In genomic region chr2:166709883-166710282, GRCm38 (mm10) we compare ENCODE assay signal across 29 mouse cellular contexts. TPM values are rescaled to one million over a fixed set of nuclear protein-coding genes. Genes with fewer than 3 reads are reported as not detected.
DNase-seq lines count a peak whose midpoint lies in the region; ATAC-seq lines count a peak whose summit lies in the region.
"Had no signal": no experiment of that assay in that cellular context is flagged by ENCODE, and none has a peak within 500 bp of the region (broad histone marks: within the 10 kb centered on the region; RNA-seq: fewer than 3 reads in every experiment).

No protein-coding gene starts in this region.

- peak; percentile 86 for DNase-seq in heart, adult 11 months
- DNase-seq in MEL-GATA-1-ER (ENCODE audit: extremely low read depth, low read depth) = peak; percentile 57
- peak; percentile 65 for DNase-seq in induced T-regulatory cell, adult 2 months (ENCODE audit: low read depth)
- no peak for DNase-seq in limb, embryonic 10.5 days (ENCODE audit: low spot score)
- no peak for DNase-seq in frontal cortex, postnatal 10 days (ENCODE audit: low spot score in 2 of 2)
- DNase-seq in frontal cortex, postnatal 14 days (ENCODE audit: low spot score in 2 of 2) = no peak
- DNase-seq: adrenal gland, postnatal 14 days; cerebellum, adult 11 months; cerebellum, postnatal 10 days; gastrocnemius, postnatal 10 days; heart, adult 18-20 months; kidney, adult 2 months; kidney, postnatal 10 days; lung, adult 18-20 months; lung, postnatal 14 days; thymus, adult 18-20 months; thymus, postnatal 36 days had no signal

- no peak overlapping the region for H3K4me2 ChIP-seq in heart, embryonic 11.5 days
- H3K4me2 ChIP-seq: forebrain, embryonic 12.5 days; limb, embryonic 12.5 days had no signal

- H3K27me3 ChIP-seq in heart, embryonic 11.5 days (ENCODE audit: control insufficient read depth, insufficient read depth, low read length) = no peaks in the 10 kb centered on the region
- peaks cover 52% of the 10 kb centered on the region for H3K27me3 ChIP-seq in megakaryocyte, embryonic 14.5 days (replicated peaks)
- H3K27me3 ChIP-seq in limb, embryonic 10.5 days (ENCODE audit: low read depth, poor library complexity, severe bottlenecking) = no peaks in the 10 kb centered on the region; the same call in 1 of the 2 replicates
- H3K27me3 ChIP-seq: embryonic facial prominence, embryonic 12.5 days; forebrain, embryonic 12.5 days; hindbrain, embryonic 13.5 days; limb, embryonic 12.5 days; midbrain, embryonic 15.5 days; neural tube, embryonic 13.5 days had no signal

- H3K36me3 ChIP-seq in heart, embryonic 11.5 days (ENCODE audit: control insufficient read depth, insufficient read depth, low read length) = no peaks in the 10 kb centered on the region
- peaks cover 19% of the 10 kb centered on the region for H3K36me3 ChIP-seq in megakaryocyte, embryonic 14.5 days (replicated peaks; ENCODE audit: low read length)
- peaks cover 13% of the 10 kb centered on the region for H3K36me3 ChIP-seq in limb, embryonic 10.5 days
- H3K36me3 ChIP-seq: midbrain, embryonic 15.5 days had no signal

- H3K4me3 ChIP-seq in heart, embryonic 11.5 days (ENCODE audit: low read depth, low read length) = no peak overlapping the region
- H3K4me3 ChIP-seq in megakaryocyte, embryonic 14.5 days (replicated peaks) = peak overlapping the region; percentile 23
- no peak overlapping the region for H3K4me3 ChIP-seq in limb, embryonic 10.5 days
- H3K4me3 ChIP-seq: embryonic facial prominence, embryonic 12.5 days; erythroblast, embryonic 14.5 days; forebrain, embryonic 12.5 days; hindbrain, embryonic 13.5 days; limb, embryonic 12.5 days; midbrain, embryonic 15.5 days; myocyte; neural tube, embryonic 13.5 days had no signal

- H3K27ac ChIP-seq in heart, embryonic 11.5 days (ENCODE audit: low read depth, low read length) = no peak overlapping the region
- no peak overlapping the region for H3K27ac ChIP-seq in limb, embryonic 10.5 days
- H3K27ac ChIP-seq: embryonic facial prominence, embryonic 12.5 days; forebrain, embryonic 12.5 days; hindbrain, embryonic 13.5 days; limb, embryonic 12.5 days; midbrain, embryonic 15.5 days; neural tube, embryonic 13.5 days had no signal

- peaks cover 32% of the 10 kb centered on the region for H3K4me1 ChIP-seq in heart, embryonic 11.5 days (ENCODE audit: control insufficient read depth, insufficient read depth, low read length)
- H3K4me1 ChIP-seq in megakaryocyte, embryonic 14.5 days = peaks cover 85% of the 10 kb centered on the region
- H3K4me1 ChIP-seq in limb, embryonic 10.5 days = peaks cover 63% of the 10 kb centered on the region

- no peak overlapping the region for H3K9ac ChIP-seq in heart, embryonic 11.5 days (ENCODE audit: low read depth, low read length)
- H3K9ac ChIP-seq: embryonic facial prominence, embryonic 12.5 days; forebrain, embryonic 12.5 days; hindbrain, embryonic 13.5 days; limb, embryonic 12.5 days; midbrain, embryonic 15.5 days; neural tube, embryonic 13.5 days had no signal

- no peaks in the 10 kb centered on the region; the same call in 1 of the 2 replicates for H3K9me3 ChIP-seq in heart, embryonic 11.5 days (replicated peaks; ENCODE audit: control insufficient read depth, low read length)
- H3K9me3 ChIP-seq in megakaryocyte, embryonic 14.5 days = peaks cover 13% of the 10 kb centered on the region
- no peaks in the 10 kb centered on the region for H3K9me3 ChIP-seq in limb, embryonic 10.5 days (replicated peaks)
- H3K9me3 ChIP-seq: embryonic facial prominence, embryonic 12.5 days; forebrain, embryonic 12.5 days; hindbrain, embryonic 13.5 days; midbrain, embryonic 15.5 days; neural tube, embryonic 13.5 days had no signal

- no peak for ATAC-seq in heart, embryonic 11.5 days (replicated peaks; ENCODE audit: insufficient number of reproducible peaks, low FRiP score, low TSS enrichment)
- ATAC-seq: activated CD4-positive, CD25-positive, alpha-beta regulatory T cell, adult 4 months; CD4-positive, CD25-positive, alpha-beta regulatory T cell, adult 4 months; midbrain, embryonic 15.5 days had no signal

- 89% methylated on average over 2 of the region's 2 CpGs for WGBS in heart, embryonic 11.5 days (ENCODE audit: insufficient replicate concordance)
- WGBS in limb, embryonic 10.5 days = 93% methylated on average over 2 of the region's 2 CpGs

RNA-seq across cellular contexts. Expression of gene Prex1, which starts 3.7 kb away (rescaled TPM):
- polyA plus RNA-seq in heart, embryonic 11.5 days (2014; fragmentation: Nextera tagmentation; extraction: Ambion mirVana) = 7.0 and 10.1 TPM in 2 replicates
- polyA plus RNA-seq in megakaryocyte, embryonic 14.5 days (2012; ENCODE audit: insufficient read depth, low replicate concordance) = 3.7 and 14.4 TPM in 2 replicates
- polyA plus RNA-seq in limb, embryonic 10.5 days (2016; fragmentation: Nextera tagmentation; extraction: Ambion mirVana) = 24.6 and 26.2 TPM in 2 replicates

Comparison
In these comparisons a context has a peak if more than half of its experiments do, and no peak if none do; other contexts are left out.
1. DNase-seq: peak in heart, adult 11 months (single experiment), MEL-GATA-1-ER (single experiment) and induced T-regulatory cell, adult 2 months (single experiment); none in limb, embryonic 10.5 days (single experiment), frontal cortex, postnatal 10 days (0 of 2) and frontal cortex, postnatal 14 days (0 of 2).